Mouse (Mus musculus): ENCODE measurements around the gene Med19.

GRCm38 (mm10) chr2:84703497-84703896, 25.3 kb downstream of the Med19 start:
- TF ChIP-seq CTCF (IDR thresholded peaks at IDR 0.05; ENCODE audit: borderline replicate concordance, insufficient read depth, low read depth, low read length) (no peak), POLR2A (IDR thresholded peaks at IDR 0.05; ENCODE audit: borderline replicate concordance, insufficient read depth, low read length) (no peak)
